Comparison of ENCODE assay signal across 8 mouse cellular contexts in the genomic region with DNA sequence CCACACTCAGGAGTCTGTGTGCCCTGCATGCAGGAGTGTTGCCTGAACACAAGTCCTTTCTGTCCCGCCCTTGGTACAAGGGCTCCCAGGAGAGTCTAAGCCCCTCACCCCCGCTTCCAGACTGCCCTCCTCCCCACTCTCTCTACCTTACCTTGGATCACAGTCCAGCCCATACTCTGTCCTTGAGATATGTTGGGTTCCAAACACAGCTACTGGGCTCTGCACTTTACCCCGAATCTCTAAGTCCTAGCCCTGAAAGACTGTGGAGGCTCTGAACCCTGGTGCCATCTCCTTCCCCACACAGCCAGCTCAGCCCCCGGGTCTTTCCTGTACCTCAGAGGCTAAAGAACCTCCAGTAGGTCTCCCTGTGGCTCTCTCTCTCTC.
DNase-seq lines count a peak whose midpoint lies in the region; ATAC-seq lines count a peak whose summit lies in the region.

No protein-coding gene starts in this region.

- H3K27me3 ChIP-seq in heart, embryonic 14.5 days (ENCODE audit: control insufficient read depth, insufficient read depth, low read length), result no peaks in the 10 kb centered on the region
- no peaks in the 10 kb centered on the region for H3K27me3 ChIP-seq in hindbrain, embryonic 10.5 days (ENCODE audit: insufficient read depth, poor library complexity, severe bottlenecking)
- H3K27me3 ChIP-seq in midbrain, embryonic 12.5 days, result no peaks in the 10 kb centered on the region

- H3K27ac ChIP-seq in heart, embryonic 14.5 days (replicated peaks in 1 of 2; ENCODE audit: control insufficient read depth in 1 of 2, insufficient read depth in 1 of 2, low read depth in 2 of 2, low read length in 2 of 2), result peak overlapping the region; percentile 84 to 89
- H3K27ac ChIP-seq in hindbrain, embryonic 10.5 days, result peak overlapping the region; percentile 88
- peak overlapping the region; percentile 72 for H3K27ac ChIP-seq in midbrain, embryonic 12.5 days (replicated peaks)

- 23% methylated on average over 4 of the region's 4 CpGs for WGBS in heart, embryonic 14.5 days
- WGBS in hindbrain, embryonic 10.5 days, result 19% methylated on average over 4 of the region's 4 CpGs
- WGBS in midbrain, embryonic 12.5 days, result 7% methylated on average over 4 of the region's 4 CpGs

- peak overlapping the region; percentile 45 for H3K4me2 ChIP-seq in heart, embryonic 14.5 days (ENCODE audit: low read length)
- H3K4me2 ChIP-seq in midbrain, embryonic 12.5 days (replicated peaks), result peak overlapping the region; percentile 37

- no peak for ATAC-seq in heart, embryonic 14.5 days (ENCODE audit: insufficient number of reproducible peaks, insufficient read depth, low FRiP score, low read depth)
- no peak for ATAC-seq in midbrain, embryonic 12.5 days (ENCODE audit: low FRiP score, low read depth)

- intact Hi-C loops in heart, postnatal 14 days (cut with DNase I), result loop anchor here (2.0 to 5.0 kb wide), 4 partner anchors 59 to 211 kb away; a partner anchor contains a TSS

- peaks cover 31 to 41% of the 10 kb centered on the region in 2 experiments for H3K4me1 ChIP-seq in heart, embryonic 14.5 days (ENCODE audit: control insufficient read depth in 2 of 2, insufficient read depth in 2 of 2, low read length in 2 of 2)
- H3K4me1 ChIP-seq in hindbrain, embryonic 10.5 days (replicated peaks), result peaks cover 73% of the 10 kb centered on the region
- H3K4me1 ChIP-seq in midbrain, embryonic 12.5 days, result peaks cover 41% of the 10 kb centered on the region

- H3K36me3 ChIP-seq in heart, embryonic 14.5 days (ENCODE audit: control insufficient read depth, insufficient read depth, low read length), result no peaks in the 10 kb centered on the region
- H3K36me3 ChIP-seq in hindbrain, embryonic 10.5 days, result no peaks in the 10 kb centered on the region
- no peaks in the 10 kb centered on the region for H3K36me3 ChIP-seq in midbrain, embryonic 12.5 days

- DNase-seq in heart, postnatal 14 days, result no peak
- peak; percentile 37 for DNase-seq in ES-CJ7 (ENCODE audit: low read depth, low spot score)
- no peak for DNase-seq in hindbrain, embryonic 10.5 days (ENCODE audit: low spot score)
- no peak for DNase-seq in adrenal gland, adult 2 months
- no peak for DNase-seq in urinary bladder, postnatal 10 days (ENCODE audit: low spot score)
- DNase-seq in natural killer cell, adult 2 months (ENCODE audit: low spot score in 2 of 2), result no peak

- H3K9me3 ChIP-seq in heart, embryonic 14.5 days (ENCODE audit: control insufficient read depth, low read length), result no peaks in the 10 kb centered on the region
- H3K9me3 ChIP-seq in hindbrain, embryonic 10.5 days, result 0 out of 2 replicates have a peak, but pooled peaks cover 3% of the 10 kb centered on the region
- H3K9me3 ChIP-seq in midbrain, embryonic 12.5 days, result no peaks in the 10 kb centered on the region

- H3K9ac ChIP-seq in heart, embryonic 14.5 days (ENCODE audit: low read length), result peak overlapping the region; percentile 63
- peak overlapping the region; percentile 34 for H3K9ac ChIP-seq in midbrain, embryonic 12.5 days (replicated peaks)

- peak overlapping the region; percentile 34 to 48 for H3K4me3 ChIP-seq in heart, embryonic 14.5 days (ENCODE audit: control insufficient read depth in 1 of 2, insufficient read depth in 1 of 2, low read depth in 1 of 2, low read length in 2 of 2)
- peak overlapping the region; percentile 45 for H3K4me3 ChIP-seq in hindbrain, embryonic 10.5 days
- H3K4me3 ChIP-seq in midbrain, embryonic 12.5 days, result peak overlapping the region; percentile 19
